Mouse (Mus musculus) midbrain, embryonic 15.5 days (tissue): ENCODE measurements around the gene Tcte2. TPM values are rescaled to one million over a fixed set of nuclear protein-coding genes. Genes with fewer than 3 reads are reported as not detected.
"Not testable (repeated sequence)": the region's sequence is repeated elsewhere in the genome, so short reads cannot be mapped to it uniquely, and the experiment has no call there.

Source experiments
- ATAC-seq: fragments of 200-750 bp; cut with Nextera tagmentation; replicated peaks from 2 replicates; pipeline ENCODE4 v1.8.0; 2017; ENCODE audit warnings: moderate TSS enrichment
- H3K27ac ChIP-seq: fragments of 300-500 bp; sonication (generic); 2 replicates; pipeline ENCODE4 v1.5.1; 2015; ENCODE audit warnings: mild to moderate bottlenecking, inconsistent platforms
- H3K27me3 ChIP-seq: fragments of 300-500 bp; sonication (generic); replicated peaks from 2 replicates; pipeline ENCODE4 v1.6.1; 2015; ENCODE audit warnings: inconsistent platforms
- H3K36me3 ChIP-seq: fragments of 300-500 bp; sonication (generic); replicated peaks from 2 replicates; pipeline ENCODE4 v1.6.1; 2015; ENCODE audit warnings: inconsistent platforms
- H3K4me1 ChIP-seq: fragments of 300-500 bp; sonication (generic); 2 replicates; pipeline ENCODE4 v1.6.1; 2015; ENCODE audit warnings: inconsistent platforms
- H3K4me2 ChIP-seq: fragments of 300-500 bp; sonication (generic); 2 replicates; pipeline ENCODE4 v1.6.1; 2015; ENCODE audit warnings: inconsistent platforms, mild to moderate bottlenecking, moderate library complexity
- H3K4me3 ChIP-seq: fragments of 300-500 bp; sonication (generic); 2 replicates; pipeline ENCODE4 v1.5.1; 2015; ENCODE audit warnings: mild to moderate bottlenecking, inconsistent platforms
- H3K9ac ChIP-seq: fragments of 300-500 bp; sonication (generic); 2 replicates; pipeline ENCODE4 v1.6.1; 2015; ENCODE audit warnings: mild to moderate bottlenecking, inconsistent platforms
- H3K9me3 ChIP-seq: fragments of 300-500 bp; sonication (generic); 2 replicates; pipeline ENCODE4 v1.6.1; 2016; ENCODE audit warnings: inconsistent platforms
- WGBS: fragments of 180-500 bp; shearing (Covaris S2); methylation state at CpG from one replicate; pipeline ENCODE4 v1.1.7; 2015; ENCODE audit warnings: mixed read lengths; 5-methylcytosine and 5-hydroxymethylcytosine counted together
- polyA plus RNA-seq: library from polyadenylated mRNA; unstranded; fragments of >200 nt; fragmentation: Nextera tagmentation; extraction: Ambion mirVana; gene quantifications from 2 replicates; pipeline ENCODE4 v1.2.1, GENCODE M21; 2015

The Tcte2 gene
- polyA plus RNA-seq, 1 experiment from 2014 or later = 22.8 TPM

DNA sequence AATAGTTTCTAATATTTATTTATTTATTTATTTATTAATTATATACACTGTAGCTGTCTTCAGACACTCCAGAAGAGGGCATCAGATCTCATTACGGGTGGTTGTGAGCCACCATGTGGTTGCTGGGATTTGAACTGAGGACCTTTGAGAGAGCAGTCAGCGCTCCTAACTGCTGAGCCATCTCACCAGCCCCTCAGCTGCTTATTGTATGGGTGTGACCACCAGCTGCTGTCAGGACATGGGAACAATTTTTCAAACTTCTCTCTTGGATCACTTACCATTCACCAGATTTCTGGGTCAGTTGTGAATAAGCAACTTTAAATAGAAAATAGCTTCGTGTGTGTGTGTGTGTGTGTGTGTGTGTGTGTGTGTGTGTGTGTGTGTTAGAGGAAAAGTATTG is 85.5 kb downstream of the Tcte2 start:
- H3K36me3 ChIP-seq, H3K9me3 ChIP-seq, H3K27ac ChIP-seq, H3K4me2 ChIP-seq, ATAC-seq, H3K27me3 ChIP-seq, H3K4me3 ChIP-seq, H3K9ac ChIP-seq: not testable (repeated sequence)
- WGBS = 84% methylated on average over 3 of the region's 3 CpGs
- H3K4me1 ChIP-seq = peaks cover 24% of the 10 kb centered on the region

GRCm38 (mm10) chr17:13675630-13676029 is 86.0 kb downstream of the Tcte2 start:
- Histone ChIP-seq H3K4me1 (peaks cover 24% of the 10 kb centered on the region), H3K27me3 (no peaks in the 10 kb centered on the region), H3K27ac (no peak overlapping the region), H3K36me3 (no peaks in the 10 kb centered on the region), H3K4me3 (no peak overlapping the region), H3K4me2 (no peak overlapping the region), H3K9ac (no peak overlapping the region), H3K9me3 (no peaks in the 10 kb centered on the region)
- no peak for ATAC-seq
- WGBS = 58% methylated on average over 4 of the region's 4 CpGs

DNA sequence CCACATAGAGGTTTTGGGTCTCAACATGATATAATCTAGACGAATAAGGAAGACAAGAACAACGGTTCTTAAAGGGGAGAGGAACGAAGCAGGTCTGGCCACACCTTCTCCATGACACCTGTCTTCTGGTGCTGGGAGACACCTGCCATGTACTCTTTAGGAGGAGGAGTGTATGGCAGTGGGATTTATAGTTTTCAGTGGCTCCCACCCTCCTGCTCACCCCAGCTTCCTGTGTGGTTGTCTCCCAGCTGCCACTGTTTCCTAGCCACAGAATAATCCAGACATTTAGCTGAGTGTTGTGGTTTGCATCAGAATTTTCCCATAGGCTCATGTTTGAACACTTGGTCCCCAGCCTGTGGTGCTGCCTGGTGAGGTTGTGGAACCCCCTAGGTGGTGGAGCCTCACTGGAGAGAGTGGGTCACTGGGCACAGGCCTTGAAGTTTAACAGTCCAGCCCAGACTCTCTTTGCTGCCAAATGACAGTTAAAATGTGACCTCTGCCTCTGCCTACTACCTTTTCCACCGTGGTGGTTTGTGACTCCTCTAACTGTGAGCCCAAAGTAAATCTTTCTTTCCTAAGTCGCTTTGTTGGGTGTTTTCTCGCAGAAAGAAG is 86.8 kb downstream of the Tcte2 start:
- H3K27me3 ChIP-seq = no peaks in the 10 kb centered on the region
- WGBS = 89% methylated on average over 6 of the region's 6 CpGs
- no peak overlapping the region for H3K9ac ChIP-seq
- H3K27ac ChIP-seq = no peak overlapping the region
- ATAC-seq = no peak
- H3K4me2 ChIP-seq = no peak overlapping the region
- H3K4me3 ChIP-seq = no peak overlapping the region
- H3K9me3 ChIP-seq = no peaks in the 10 kb centered on the region
- peaks cover 22% of the 10 kb centered on the region for H3K4me1 ChIP-seq
- H3K36me3 ChIP-seq = no peaks in the 10 kb centered on the region

- Histone ChIP-seq H3K27ac (no peak overlapping the region), H3K27me3 (no peaks in the 10 kb centered on the region), H3K36me3 (no peaks in the 10 kb centered on the region), H3K4me2 (no peak overlapping the region), H3K9me3 (no peaks in the 10 kb centered on the region), H3K9ac (no peak overlapping the region), H3K4me1 (peaks cover 36% of the 10 kb centered on the region), H3K4me3 (no peak overlapping the region)
- no peak for ATAC-seq
- WGBS = 83% methylated on average over 4 of the region's 4 CpGs
Observed at GRCm38 (mm10) chr17:13671732-13672131, 89.9 kb downstream of the Tcte2 start.

DNA sequence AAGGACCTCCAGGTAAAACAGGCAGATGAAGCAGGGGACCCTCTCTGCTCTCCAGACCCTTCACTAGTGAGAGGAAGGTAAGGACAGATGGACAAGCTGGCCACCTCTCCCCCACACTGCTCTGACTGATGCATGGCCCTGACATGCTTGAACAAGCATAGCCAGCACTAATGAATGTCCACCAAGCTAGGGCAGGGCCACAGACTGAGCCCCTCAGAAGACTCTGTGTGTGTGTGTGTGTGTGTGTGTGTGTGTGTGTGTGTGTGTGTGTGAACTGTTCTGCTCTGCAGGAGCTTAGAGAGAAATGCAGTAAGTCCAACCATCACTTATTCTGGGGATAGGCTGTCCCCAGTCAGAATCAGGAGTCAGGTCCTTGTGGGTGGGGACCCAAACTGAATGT is 91.4 kb downstream of the Tcte2 start:
- H3K9ac ChIP-seq = no peak overlapping the region
- no peak overlapping the region for H3K4me2 ChIP-seq
- peaks cover 38% of the 10 kb centered on the region for H3K4me1 ChIP-seq
- no peaks in the 10 kb centered on the region for H3K9me3 ChIP-seq
- H3K27me3 ChIP-seq = no peaks in the 10 kb centered on the region
- ATAC-seq = no peak
- H3K4me3 ChIP-seq = no peak overlapping the region
- H3K36me3 ChIP-seq = no peaks in the 10 kb centered on the region
- H3K27ac ChIP-seq = peak overlapping the region; percentile 90

DNA sequence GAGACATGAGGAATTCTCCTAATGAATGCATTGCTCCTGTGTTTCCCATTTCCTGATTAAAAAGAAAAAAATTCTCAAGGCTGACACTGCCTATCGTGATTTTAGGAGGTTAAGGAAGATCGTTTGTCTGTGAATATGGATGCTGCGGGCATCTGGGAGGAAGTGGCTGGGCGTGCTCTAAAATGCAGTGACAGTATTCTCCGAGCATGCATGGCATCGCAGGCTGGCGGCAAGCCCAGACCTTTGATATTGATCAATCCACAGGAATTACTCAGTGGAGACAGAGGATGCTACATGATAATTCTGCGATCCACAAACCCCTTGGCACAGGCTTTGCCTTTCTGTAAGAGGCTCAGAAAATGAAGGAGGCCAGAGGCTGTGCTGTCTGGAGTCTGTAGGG is 92.4 kb downstream of the Tcte2 start:
- peak overlapping the region; percentile 24; the same call in 1 of the 2 replicates for H3K9ac ChIP-seq

GRCm38 (mm10) chr17:13668052-13669015 is 93.3 kb downstream of the Tcte2 start:
- Histone ChIP-seq H3K9ac (no peak overlapping the region), H3K4me2 (peak overlapping the region; percentile 34), H3K4me1 (peaks cover 38% of the 10 kb centered on the region), H3K36me3 (no peaks in the 10 kb centered on the region), H3K4me3 (no peak overlapping the region), H3K27me3 (no peaks in the 10 kb centered on the region), H3K27ac (peak overlapping the region; percentile 90), H3K9me3 (no peaks in the 10 kb centered on the region)
- WGBS = 7% methylated on average over 16 of the region's 16 CpGs
- peak; percentile 89 for ATAC-seq

More for the DNA sequence above, 92.4 kb downstream of the Tcte2 start:
- H3K27me3 ChIP-seq = no peaks in the 10 kb centered on the region
- no peak overlapping the region for H3K4me3 ChIP-seq
- peaks cover 38% of the 10 kb centered on the region for H3K4me1 ChIP-seq
- ATAC-seq = peak; percentile 57
- H3K9me3 ChIP-seq = no peaks in the 10 kb centered on the region
- peak overlapping the region; percentile 90 for H3K27ac ChIP-seq
- no peaks in the 10 kb centered on the region for H3K36me3 ChIP-seq
- peak overlapping the region; percentile 34 for H3K4me2 ChIP-seq
- 2% methylated on average over 8 of the region's 8 CpGs for WGBS

GRCm38 (mm10) chr17:13667006-13667405 is 94.6 kb downstream of the Tcte2 start:
- no peaks in the 10 kb centered on the region for H3K36me3 ChIP-seq
- ATAC-seq = no peak; the same call in 1 of the 2 replicates
- H3K4me2 ChIP-seq = no peak overlapping the region
- no peaks in the 10 kb centered on the region for H3K27me3 ChIP-seq
- 18% methylated on average over 3 of the region's 3 CpGs for WGBS
- H3K4me3 ChIP-seq = no peak overlapping the region
- peak overlapping the region; percentile 90 for H3K27ac ChIP-seq
- no peak overlapping the region for H3K9ac ChIP-seq
- peaks cover 38% of the 10 kb centered on the region for H3K4me1 ChIP-seq
- H3K9me3 ChIP-seq = no peaks in the 10 kb centered on the region

GRCm38 (mm10) chr17:13665731-13666130 is 95.9 kb downstream of the Tcte2 start:
- no peaks in the 10 kb centered on the region for H3K36me3 ChIP-seq
- H3K9me3 ChIP-seq = no peaks in the 10 kb centered on the region
- H3K4me3 ChIP-seq = no peak overlapping the region
- peaks cover 38% of the 10 kb centered on the region for H3K4me1 ChIP-seq
- H3K4me2 ChIP-seq = no peak overlapping the region
- no peak for ATAC-seq
- WGBS = 80% methylated on average over 1 of the region's 1 CpGs
- H3K27ac ChIP-seq = no peak overlapping the region
- H3K9ac ChIP-seq = no peak overlapping the region
- H3K27me3 ChIP-seq = no peaks in the 10 kb centered on the region

DNA sequence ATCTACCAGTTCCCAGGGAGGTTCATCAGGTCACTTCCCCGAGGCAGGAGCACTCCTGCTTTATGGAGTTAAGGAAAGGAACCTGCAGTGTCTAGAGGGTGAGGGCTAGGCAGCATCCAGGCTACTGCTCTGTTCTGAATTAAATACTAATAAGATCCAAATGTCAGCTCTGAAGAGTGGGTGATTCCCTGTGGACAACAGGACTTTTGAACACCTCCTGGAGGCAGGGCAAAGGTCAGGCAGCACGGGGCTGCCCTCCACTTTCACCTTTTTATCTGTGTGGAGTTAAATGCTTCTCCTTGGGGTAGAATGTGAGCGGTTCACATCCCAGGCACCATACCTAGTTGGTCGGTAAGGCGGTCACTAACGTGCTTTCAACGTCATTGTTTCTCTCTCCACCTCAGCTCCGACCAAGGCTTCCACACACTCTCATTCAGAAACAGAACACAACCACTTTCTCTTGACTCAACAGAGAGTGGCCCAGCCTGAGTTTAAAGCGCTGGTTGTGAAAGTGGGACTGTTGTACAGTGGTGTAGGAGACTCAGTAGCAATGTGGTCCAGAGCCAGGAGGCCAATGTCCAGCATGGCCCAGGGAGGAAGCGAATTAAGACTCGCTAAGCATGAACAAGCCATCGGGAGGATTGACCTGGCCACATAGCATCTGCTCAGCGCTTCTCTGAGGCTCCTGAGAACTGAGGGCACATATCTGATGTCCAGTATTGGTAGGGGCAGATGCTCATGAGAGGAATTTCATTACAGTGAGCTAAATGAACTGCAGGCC is 98.0 kb downstream of the Tcte2 start:
- no peaks in the 10 kb centered on the region for H3K36me3 ChIP-seq
- H3K27ac ChIP-seq = no peak overlapping the region
- H3K27me3 ChIP-seq = no peaks in the 10 kb centered on the region
- ATAC-seq = no peak
- H3K4me3 ChIP-seq = no peak overlapping the region
- no peaks in the 10 kb centered on the region for H3K9me3 ChIP-seq
- H3K9ac ChIP-seq = no peak overlapping the region
- WGBS = 82% methylated on average over 13 of the region's 13 CpGs
- H3K4me1 ChIP-seq = peaks cover 35% of the 10 kb centered on the region
- H3K4me2 ChIP-seq = no peak overlapping the region
